Mouse (Mus musculus): ENCODE results near the gene Aldh3b2.

DNA sequence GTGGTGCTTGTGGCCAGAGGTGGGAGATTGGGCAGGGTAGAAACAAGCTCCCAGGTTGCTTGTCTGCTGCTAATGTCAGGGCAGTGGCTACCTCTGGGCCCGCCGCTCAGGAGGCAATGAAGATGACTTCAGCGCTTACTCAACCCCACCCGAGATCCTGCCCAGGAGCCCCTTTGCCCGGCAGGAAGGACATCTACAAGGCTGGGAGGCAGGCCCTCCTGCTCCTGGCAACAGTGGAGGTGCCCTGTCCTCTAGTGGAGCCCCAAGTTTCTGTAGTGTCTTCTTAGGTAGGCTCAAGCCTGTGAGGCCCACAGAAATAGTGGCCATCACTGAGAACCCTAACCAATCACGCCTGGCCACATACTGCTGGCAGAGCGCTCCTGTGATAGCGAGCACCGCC is 33.0 kb downstream of the Aldh3b2 start:
- TF ChIP-seq POLR2A (IDR thresholded peaks at IDR 0.05; ENCODE audit: extremely low read depth, insufficient read depth, low read length) (no peak), CTCF (IDR thresholded peaks at IDR 0.05; ENCODE audit: low read depth, low read length) (no peak)
